Mouse (Mus musculus): ENCODE results near the gene Usp36.
"Not testable (repeated sequence)": the region's sequence is repeated elsewhere in the genome, so short reads cannot be mapped to it uniquely, and the experiment has no call there.

DNA sequence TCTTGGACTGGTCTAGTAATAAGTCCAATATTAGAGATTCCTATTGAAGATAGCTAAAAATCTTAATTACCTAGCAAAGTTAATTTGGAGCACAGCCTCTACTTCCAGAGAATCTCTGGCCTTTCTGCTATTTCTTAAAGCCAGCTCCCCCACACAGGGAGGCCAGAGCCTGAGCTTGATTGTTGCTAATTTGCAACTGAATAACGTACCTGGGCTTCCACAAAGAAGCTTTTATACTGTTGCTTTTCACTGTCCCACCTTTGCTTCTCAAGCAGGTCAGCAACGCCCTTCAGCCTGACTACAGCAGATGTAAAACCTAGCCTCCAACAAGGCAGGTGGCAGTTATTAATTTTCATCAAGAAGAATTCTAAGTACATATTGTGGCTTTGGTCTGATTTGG is 17.9 kb upstream of the Usp36 start:
- not testable (repeated sequence) for TF ChIP-seq GATA1 (IDR thresholded peaks at IDR 0.05; ENCODE audit: borderline replicate concordance, low read length); FLI1 (IDR thresholded peaks at IDR 0.05; ENCODE audit: low read length)
